Mouse (Mus musculus) stomach, postnatal 0 days (tissue): ENCODE data around the gene Akap3.

Experiments used
- CTCF ChIP-seq: IDR thresholded peaks from 2 replicates; pipeline ENCODE4 v1.5.1; 2016; ENCODE audit warnings: antibody characterized with exemption, low read depth, mild to moderate bottlenecking, moderate library complexity
- EP300 ChIP-seq: optimal IDR thresholded peaks from 2 replicates; pipeline ENCODE3; 2016; ENCODE audit warnings: antibody characterized with exemption

DNA sequence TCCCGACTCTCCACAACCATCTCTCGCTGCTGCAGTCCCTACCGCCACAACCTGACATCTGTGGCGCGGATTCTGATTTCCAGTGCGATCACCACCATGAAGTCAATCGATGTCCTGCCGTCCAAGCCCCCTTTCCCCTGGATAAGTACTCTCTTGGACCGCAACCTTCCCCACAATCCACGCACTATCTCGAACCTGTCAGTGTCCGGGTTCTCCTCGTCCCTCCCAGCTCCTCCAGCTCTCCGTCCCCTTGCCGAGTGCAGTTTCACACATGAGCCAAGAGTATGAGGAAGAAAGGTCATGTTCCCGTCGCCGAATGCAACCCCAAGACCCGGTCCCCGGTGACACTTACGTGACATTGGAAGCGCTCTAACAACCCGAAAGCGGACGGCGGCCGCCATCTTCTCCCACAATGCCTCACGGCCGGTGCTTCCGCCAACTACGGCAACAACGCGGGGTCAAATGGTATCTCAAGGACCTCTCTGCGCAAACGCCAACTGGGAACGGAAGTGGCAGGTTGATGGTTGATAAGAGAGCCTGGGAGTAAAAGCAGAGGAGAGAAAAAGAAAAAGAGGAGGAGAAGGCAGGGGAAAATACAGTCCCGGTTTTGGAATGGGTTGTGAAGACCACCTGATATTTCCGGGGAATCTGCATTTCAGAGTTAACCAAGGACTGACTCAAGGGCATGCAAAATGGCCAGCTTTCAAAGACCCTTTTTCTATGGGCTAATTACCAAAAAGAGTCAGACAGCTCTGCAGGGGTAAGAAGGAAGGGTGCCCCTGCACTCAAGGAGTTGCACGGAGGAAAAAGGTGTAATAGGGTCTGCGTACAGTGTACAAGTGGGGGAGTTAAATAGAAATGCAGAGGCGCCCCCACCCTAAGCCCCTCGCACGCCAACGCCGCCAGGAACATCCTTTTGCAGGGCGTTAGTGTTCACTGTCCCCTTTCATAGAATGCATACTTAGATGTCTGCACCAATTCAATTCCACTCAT lies 3.9 kb upstream of the Akap3 start, which contains the start of gene Ndufa9:
- TF ChIP-seq CTCF, result no peak
- no peak for TF ChIP-seq EP300
